Mouse (Mus musculus) testis, adult 2 months (tissue): Measurements from ENCODE around the gene Rep15. TPM values are rescaled to one million over a fixed set of nuclear protein-coding genes. Genes with fewer than 3 reads are reported as not detected.

Experiments
- H3K27ac ChIP-seq: fragments of 200-500 bp; 2 replicates; pipeline ENCODE4 v1.5.1; 2012; ENCODE audit warnings: low read depth, low read length; ENCODE audit not compliant: control insufficient read depth, insufficient read depth
- H3K27me3 ChIP-seq: fragments of 200-500 bp; 2 replicates; pipeline ENCODE4 v1.6.1; 2012; ENCODE audit warnings: mild to moderate bottlenecking, low read length, moderate library complexity; ENCODE audit not compliant: control insufficient read depth, insufficient read depth
- H3K36me3 ChIP-seq: fragments of 200-500 bp; 2 replicates; pipeline ENCODE4 v1.6.1; 2012; ENCODE audit warnings: mild to moderate bottlenecking, low read length; ENCODE audit not compliant: control insufficient read depth, insufficient read depth
- H3K4me1 ChIP-seq: fragments of 200-500 bp; 2 replicates; pipeline ENCODE4 v1.6.1; 2012; ENCODE audit warnings: low read length; ENCODE audit not compliant: control insufficient read depth, insufficient read depth
- H3K4me3 ChIP-seq: fragments of 200-500 bp; 2 replicates; pipeline ENCODE4 v1.5.1; 2012; ENCODE audit warnings: low read depth, mild to moderate bottlenecking, low read length, moderate library complexity, mixed read lengths; ENCODE audit not compliant: control insufficient read depth
- CTCF ChIP-seq: fragments of 200-500 bp; IDR thresholded peaks from 2 replicates; pipeline ENCODE4 v1.5.1; 2012; ENCODE audit warnings: low read depth, mild to moderate bottlenecking, inconsistent platforms, low read length, moderate library complexity; ENCODE audit not compliant: control insufficient read depth, insufficient read depth, insufficient replicate concordance
- POLR2A ChIP-seq: fragments of 200-500 bp; IDR thresholded peaks from 2 replicates; pipeline ENCODE4 v1.6.1; 2012; ENCODE audit warnings: low read depth, mild to moderate bottlenecking, inconsistent platforms, low read length, moderate library complexity; ENCODE audit not compliant: control insufficient read depth
- polyA plus RNA-seq: library from polyadenylated mRNA; depleted of rRNA; stranded (reverse); fragments of >200 nt; gene quantifications from 2 replicates; pipeline ENCODE4 v1.2.3, GENCODE M21; 2012

The Rep15 gene
- polyA plus RNA-seq, 1 experiment = 0.10 TPM

DNA sequence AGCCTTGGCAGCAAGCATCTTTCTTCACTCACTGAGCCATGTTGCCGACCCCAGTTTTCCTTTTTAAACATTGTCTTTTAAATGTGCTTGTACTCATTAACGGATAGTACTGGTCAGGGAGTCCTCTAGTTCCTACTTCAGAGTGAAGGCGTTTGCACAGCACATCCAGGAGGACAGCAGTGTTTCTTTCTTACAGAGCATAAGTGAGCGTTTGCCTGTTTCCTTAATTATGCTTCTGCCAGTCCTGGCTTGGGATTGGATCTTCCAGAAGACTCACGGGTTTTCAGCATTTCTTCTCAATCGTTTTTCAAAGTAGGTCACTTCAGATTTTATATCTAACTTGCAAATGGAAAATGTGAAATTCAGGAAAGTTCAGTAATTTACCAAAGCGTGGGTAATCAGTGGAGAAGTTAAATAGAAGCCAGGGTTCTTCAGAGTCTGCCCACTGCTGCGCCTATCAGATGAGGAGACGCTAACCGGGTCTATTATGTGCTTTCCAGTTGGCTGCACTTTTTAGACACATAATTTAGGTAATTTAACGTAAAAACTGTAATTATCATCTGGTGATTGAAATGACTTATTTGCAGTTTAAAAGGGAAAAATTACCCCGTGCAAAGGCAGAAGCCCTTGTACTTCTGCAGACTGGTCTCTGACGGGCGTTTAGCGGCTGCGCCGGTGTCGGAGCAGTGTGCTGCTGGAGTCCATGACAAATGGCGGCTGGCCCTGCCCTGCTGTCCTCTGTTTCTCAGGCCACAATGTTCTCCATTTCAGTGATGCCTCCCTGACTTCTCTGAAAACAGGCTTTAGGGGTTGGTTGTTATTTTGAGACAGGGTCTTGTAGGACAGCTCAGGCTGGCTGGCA, 21.6 kb downstream of the Rep15 start:
- Histone ChIP-seq H3K36me3 (no peaks in the 10 kb centered on the region), H3K27ac (no peak overlapping the region), H3K27me3 (no peaks in the 10 kb centered on the region), H3K4me3 (no peak overlapping the region), H3K4me1 (no peaks in the 10 kb centered on the region)
- TF ChIP-seq POLR2A = no peak
- no peak for TF ChIP-seq CTCF

DNA sequence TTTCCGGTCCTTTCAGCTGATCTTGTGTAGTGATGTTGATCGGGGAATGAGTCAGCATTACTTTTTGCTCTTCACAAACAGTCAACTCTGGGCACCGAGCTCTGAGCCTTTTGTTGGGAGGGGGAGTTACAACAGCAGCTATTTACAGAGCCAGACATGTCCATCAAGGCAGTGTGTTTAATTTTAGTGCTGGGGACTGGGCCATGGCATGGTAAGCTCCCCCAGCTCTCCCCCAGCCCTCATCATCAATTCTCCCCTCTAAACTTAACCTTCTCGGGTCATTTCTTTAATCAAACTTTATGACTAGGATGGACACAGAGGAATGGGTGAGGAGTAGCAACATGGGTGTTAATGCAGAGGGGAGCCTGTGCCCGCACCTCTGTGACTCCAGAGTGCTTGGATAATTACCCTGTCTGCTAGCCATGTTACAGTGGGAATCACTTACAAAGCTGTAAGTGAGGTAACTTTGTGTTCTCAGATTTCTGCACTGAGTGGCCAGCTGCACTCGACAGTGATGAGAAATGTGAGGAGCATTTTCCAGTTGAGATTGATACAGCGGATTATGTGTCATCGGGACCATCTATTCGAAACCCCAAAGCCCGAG, 23.1 kb downstream of the Rep15 start:
- no peak for TF ChIP-seq CTCF
- TF ChIP-seq POLR2A = no peak

GRCm38 (mm10) chr6:147059326-147059725, 26.9 kb downstream of the Rep15 start:
- H3K36me3 ChIP-seq = no peaks in the 10 kb centered on the region
- TF ChIP-seq POLR2A (no peak), CTCF (no peak)

More for the DNA sequence above, 23.1 kb downstream of the Rep15 start:
- Histone ChIP-seq H3K27ac (no peak overlapping the region), H3K27me3 (no peaks in the 10 kb centered on the region), H3K4me3 (no peak overlapping the region), H3K36me3 (no peaks in the 10 kb centered on the region), H3K4me1 (no peaks in the 10 kb centered on the region)

GRCm38 (mm10) chr6:147061630-147062029, 29.2 kb downstream of the Rep15 start:
- TF ChIP-seq POLR2A (no peak), CTCF (no peak)
- Histone ChIP-seq H3K27me3 (no peaks in the 10 kb centered on the region), H3K4me1 (no peaks in the 10 kb centered on the region), H3K27ac (no peak overlapping the region), H3K4me3 (no peak overlapping the region), H3K36me3 (no peaks in the 10 kb centered on the region)

More at GRCm38 (mm10) chr6:147059326-147059725, 26.9 kb downstream of the Rep15 start:
- H3K4me1 ChIP-seq = no peaks in the 10 kb centered on the region
- no peak overlapping the region for H3K4me3 ChIP-seq
- no peak overlapping the region for H3K27ac ChIP-seq
- no peaks in the 10 kb centered on the region for H3K27me3 ChIP-seq

- H3K4me1 ChIP-seq = no peaks in the 10 kb centered on the region
- H3K36me3 ChIP-seq = no peaks in the 10 kb centered on the region
- no peak overlapping the region for H3K4me3 ChIP-seq
- H3K27me3 ChIP-seq = no peaks in the 10 kb centered on the region
- TF ChIP-seq CTCF = no peak
- no peak for TF ChIP-seq POLR2A
- no peak overlapping the region for H3K27ac ChIP-seq
Measured at GRCm38 (mm10) chr6:147062034-147062433, 29.6 kb downstream of the Rep15 start.

GRCm38 (mm10) chr6:147062694-147063093, 30.3 kb downstream of the Rep15 start:
- Histone ChIP-seq H3K36me3 (no peaks in the 10 kb centered on the region), H3K27ac (no peak overlapping the region), H3K27me3 (no peaks in the 10 kb centered on the region), H3K4me3 (no peak overlapping the region), H3K4me1 (no peaks in the 10 kb centered on the region)
- no peak for TF ChIP-seq POLR2A
- no peak for TF ChIP-seq CTCF

DNA sequence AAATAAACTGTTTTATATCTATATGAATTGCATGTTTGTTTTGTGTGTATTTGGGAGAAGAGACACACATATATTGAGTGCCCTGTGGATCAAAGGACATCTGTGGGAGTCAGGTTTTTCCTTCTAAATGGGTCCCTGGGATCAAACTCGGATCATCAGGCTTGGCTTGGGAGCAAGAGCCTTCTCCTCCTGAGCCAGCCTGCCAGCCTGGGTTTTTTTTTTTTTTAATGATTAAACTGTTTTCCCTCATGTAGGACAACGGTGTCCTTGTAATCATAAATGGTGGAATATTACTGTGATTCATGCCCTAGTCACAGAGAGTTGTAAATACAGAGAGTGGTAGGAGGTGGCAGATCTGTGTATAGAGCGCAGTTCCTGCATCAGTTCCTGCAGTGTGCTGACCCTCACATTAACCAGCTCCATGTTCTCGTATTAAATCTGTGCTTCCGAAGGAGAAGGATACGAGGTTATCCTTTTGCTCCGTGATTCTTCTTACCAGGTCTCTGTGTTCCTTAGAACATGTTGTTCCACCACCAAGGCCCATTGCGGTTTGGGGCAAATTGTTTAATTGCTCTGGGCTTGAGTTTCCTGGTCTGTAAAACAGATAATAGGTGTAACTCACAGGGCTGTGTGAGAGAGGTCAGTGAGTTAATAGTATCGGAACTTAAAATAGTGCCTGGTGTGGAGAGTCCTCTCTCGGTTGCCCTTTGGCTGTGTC, 32.0 kb downstream of the Rep15 start:
- Histone ChIP-seq H3K4me1 (no peaks in the 10 kb centered on the region), H3K36me3 (no peaks in the 10 kb centered on the region)
- TF ChIP-seq CTCF (no peak), POLR2A (no peak)

More for the DNA sequence above, 32.0 kb downstream of the Rep15 start:
- H3K4me3 ChIP-seq = no peak overlapping the region
- H3K27ac ChIP-seq = no peak overlapping the region
- H3K27me3 ChIP-seq = no peaks in the 10 kb centered on the region
